Mouse (Mus musculus) ES-Bruce4 (cell line): Measurements from ENCODE around the gene Mgme1. TPM values are rescaled to one million over a fixed set of nuclear protein-coding genes. Genes with fewer than 3 reads are reported as not detected.

Experiments used
- H3K27ac ChIP-seq: 2 replicates; pipeline ENCODE4 v1.5.1; 2012; ENCODE audit warnings: low read length, inconsistent platforms; ENCODE audit not compliant: insufficient read depth
- H3K27me3 ChIP-seq: 2 replicates; pipeline ENCODE4 v1.6.1; 2012; ENCODE audit warnings: mild to moderate bottlenecking, low read length, inconsistent platforms; ENCODE audit not compliant: control insufficient read depth, poor library complexity, insufficient read depth, severe bottlenecking
- H3K36me3 ChIP-seq: 2 replicates; pipeline ENCODE4 v1.6.1; 2012; ENCODE audit warnings: inconsistent platforms, mild to moderate bottlenecking, low read length, moderate library complexity; ENCODE audit not compliant: control insufficient read depth, poor library complexity, insufficient read depth, severe bottlenecking
- H3K4me1 ChIP-seq: one replicate; pipeline ENCODE4 v1.8.1; 2011; ENCODE audit warnings: low read length; ENCODE audit not compliant: control insufficient read depth, insufficient read depth
- H3K4me3 ChIP-seq: 2 replicates; pipeline ENCODE4 v1.5.1; 2011; ENCODE audit warnings: low read depth, mild to moderate bottlenecking, low read length
- H3K9ac ChIP-seq: 2 replicates; pipeline ENCODE4 v1.6.1; 2012; ENCODE audit warnings: low read depth, mild to moderate bottlenecking, inconsistent platforms; ENCODE audit not compliant: poor library complexity, severe bottlenecking
- H3K9me3 ChIP-seq: replicated peaks from 2 replicates; pipeline ENCODE4 v1.6.1; 2012; ENCODE audit warnings: mild to moderate bottlenecking, low read length, inconsistent platforms; ENCODE audit not compliant: control insufficient read depth, poor library complexity, insufficient read depth, severe bottlenecking
- CTCF ChIP-seq: IDR thresholded peaks from one replicate; pipeline ENCODE4 v1.8.1; 2011; ENCODE audit warnings: low read depth, low read length
- EP300 ChIP-seq: IDR thresholded peaks from 2 replicates; pipeline ENCODE4 v1.6.1; 2011; ENCODE audit warnings: low read depth, low read length; ENCODE audit not compliant: insufficient read depth
- POLR2A ChIP-seq: IDR thresholded peaks from one replicate; pipeline ENCODE4 v1.8.1; 2011; ENCODE audit warnings: low read length; ENCODE audit not compliant: insufficient read depth
- polyA plus RNA-seq: library from polyadenylated mRNA; stranded (reverse); fragments of >200 nt; gene quantifications from 2 replicates; pipeline ENCODE4 v1.2.4, GENCODE M21; 2011; ENCODE audit warnings: low read depth; ENCODE audit not compliant: missing spikeins, insufficient read depth, insufficient read length

Gene Mgme1
- polyA plus RNA-seq, 1 experiment = 35.8 TPM

DNA sequence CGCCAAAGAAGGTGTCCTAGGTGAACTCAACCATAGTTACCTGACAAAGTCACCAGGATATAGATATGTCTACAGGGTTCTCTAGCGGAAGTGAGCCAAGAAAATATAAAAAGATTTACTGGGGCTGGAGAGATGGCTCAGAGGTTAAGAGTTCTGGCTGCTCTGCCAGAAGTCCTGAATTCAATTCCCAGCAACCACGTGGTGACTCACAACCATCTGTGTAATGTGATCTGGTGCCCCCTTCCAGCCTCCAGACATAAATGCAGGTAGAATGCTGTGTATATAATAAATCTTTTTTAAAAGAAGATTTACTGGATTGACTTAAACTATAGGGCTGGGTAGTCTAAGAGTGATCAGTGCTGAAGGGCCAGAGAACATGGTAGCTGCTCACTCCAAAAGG lies 11.0 kb downstream of the Mgme1 start:
- H3K4me3 ChIP-seq = no peak overlapping the region
- peaks cover 29% of the 10 kb centered on the region for H3K36me3 ChIP-seq
- no peak overlapping the region for H3K27ac ChIP-seq
- no peaks in the 10 kb centered on the region for H3K27me3 ChIP-seq
- no peak for TF ChIP-seq EP300
- no peak for TF ChIP-seq POLR2A
- TF ChIP-seq CTCF = no peak
- peaks cover 3% of the 10 kb centered on the region for H3K4me1 ChIP-seq
- H3K9ac ChIP-seq = no peak overlapping the region
- no peaks in the 10 kb centered on the region for H3K9me3 ChIP-seq

DNA sequence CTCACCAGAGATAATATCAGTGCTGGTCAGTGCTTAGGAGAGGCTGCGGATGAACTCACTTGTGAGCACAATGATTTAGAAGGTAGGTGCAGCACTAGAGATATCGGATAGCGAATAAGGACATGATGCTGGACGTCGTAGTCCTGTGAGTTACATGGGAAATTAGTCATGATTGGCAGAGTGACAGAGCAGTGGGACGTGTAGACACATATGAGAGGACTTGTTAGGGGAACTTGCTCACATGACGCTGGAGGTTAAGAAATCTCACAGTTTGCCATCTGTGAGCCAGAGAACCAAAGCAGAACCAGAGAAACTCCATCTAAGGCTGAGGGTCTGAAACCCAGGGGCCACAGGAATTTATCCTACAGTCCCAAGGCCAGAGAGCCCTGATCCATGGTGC lies 19.9 kb downstream of the Mgme1 start:
- no peaks in the 10 kb centered on the region for H3K36me3 ChIP-seq
- no peaks in the 10 kb centered on the region for H3K4me1 ChIP-seq
- TF ChIP-seq EP300 (no peak), POLR2A (no peak), CTCF (no peak)
- no peak overlapping the region for H3K27ac ChIP-seq
- no peaks in the 10 kb centered on the region for H3K27me3 ChIP-seq
- no peak overlapping the region for H3K9ac ChIP-seq
- H3K4me3 ChIP-seq = no peak overlapping the region
- H3K9me3 ChIP-seq = no peaks in the 10 kb centered on the region

DNA sequence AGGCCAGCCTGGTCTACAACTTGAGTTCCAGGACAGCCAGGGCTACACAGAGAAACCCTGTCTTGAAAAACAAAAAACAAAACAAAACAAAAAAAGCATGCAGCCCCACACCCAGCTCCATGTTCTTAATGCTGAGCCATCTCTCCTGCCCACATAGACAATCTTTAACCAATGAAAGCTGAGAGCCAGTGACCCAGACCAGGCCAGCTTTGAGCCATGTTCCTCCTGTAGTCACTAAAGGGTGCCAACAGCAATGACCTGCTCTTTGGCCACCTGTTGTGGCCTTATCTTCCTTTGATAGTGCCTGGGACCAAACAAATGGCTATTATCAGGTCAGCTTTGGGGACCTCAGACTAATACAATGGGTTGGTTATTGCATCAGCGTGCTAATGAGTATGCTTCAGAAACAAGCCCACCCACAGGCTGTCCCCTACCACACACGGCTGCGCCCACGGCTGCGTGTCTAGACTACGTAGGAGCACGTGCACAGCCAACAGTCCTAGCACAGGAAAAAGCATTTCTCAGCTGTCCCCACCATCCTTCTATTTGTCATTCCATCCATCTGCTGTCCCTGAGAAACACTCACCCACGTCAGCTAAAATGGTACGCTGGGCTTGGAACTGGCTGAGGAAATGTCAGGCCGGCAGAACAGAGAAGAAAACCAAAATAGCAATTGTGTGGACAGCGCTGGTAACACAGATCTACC lies 21.3 kb downstream of the Mgme1 start:
- Histone ChIP-seq H3K9me3 (no peaks in the 10 kb centered on the region), H3K27ac (no peak overlapping the region), H3K27me3 (no peaks in the 10 kb centered on the region), H3K36me3 (no peaks in the 10 kb centered on the region), H3K4me1 (no peaks in the 10 kb centered on the region), H3K4me3 (no peak overlapping the region), H3K9ac (no peak overlapping the region)
- TF ChIP-seq EP300 = no peak
- TF ChIP-seq CTCF = no peak
- no peak for TF ChIP-seq POLR2A

DNA sequence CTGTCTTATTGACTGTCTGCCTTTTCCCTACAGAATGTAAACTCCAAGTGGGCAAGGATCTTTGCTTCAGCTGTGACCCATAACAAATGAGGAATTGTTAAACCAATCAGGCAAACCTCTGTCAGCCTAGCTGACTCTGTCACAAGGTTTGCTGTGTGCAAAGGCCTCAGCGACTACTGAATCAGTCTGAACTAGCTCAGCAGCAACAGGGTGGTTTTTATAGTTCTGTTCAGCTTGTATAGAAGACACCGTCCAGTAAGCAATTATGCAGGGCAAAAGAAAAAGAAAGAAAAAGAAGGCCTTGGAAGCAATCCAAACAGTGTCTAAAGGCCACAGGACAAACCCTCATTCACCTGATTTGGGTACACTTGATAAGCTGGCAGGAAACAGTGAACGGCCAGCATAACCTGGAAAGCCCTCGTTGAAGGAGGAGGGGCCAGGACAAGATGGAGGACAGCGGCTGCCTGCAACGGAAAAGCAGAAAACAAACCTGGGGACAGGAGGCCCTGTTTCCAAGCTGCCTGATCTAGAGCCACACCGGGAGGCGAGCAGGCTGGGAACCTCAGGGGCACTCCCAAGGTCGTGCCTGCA lies 24.8 kb downstream of the Mgme1 start:
- H3K9ac ChIP-seq = no peak overlapping the region
- H3K27ac ChIP-seq = no peak overlapping the region
- H3K4me3 ChIP-seq = no peak overlapping the region
- TF ChIP-seq POLR2A = no peak
- TF ChIP-seq EP300 = no peak
- no peak for TF ChIP-seq CTCF
- H3K4me1 ChIP-seq = no peaks in the 10 kb centered on the region
- no peaks in the 10 kb centered on the region for H3K36me3 ChIP-seq
- H3K27me3 ChIP-seq = no peaks in the 10 kb centered on the region
- no peaks in the 10 kb centered on the region for H3K9me3 ChIP-seq

DNA sequence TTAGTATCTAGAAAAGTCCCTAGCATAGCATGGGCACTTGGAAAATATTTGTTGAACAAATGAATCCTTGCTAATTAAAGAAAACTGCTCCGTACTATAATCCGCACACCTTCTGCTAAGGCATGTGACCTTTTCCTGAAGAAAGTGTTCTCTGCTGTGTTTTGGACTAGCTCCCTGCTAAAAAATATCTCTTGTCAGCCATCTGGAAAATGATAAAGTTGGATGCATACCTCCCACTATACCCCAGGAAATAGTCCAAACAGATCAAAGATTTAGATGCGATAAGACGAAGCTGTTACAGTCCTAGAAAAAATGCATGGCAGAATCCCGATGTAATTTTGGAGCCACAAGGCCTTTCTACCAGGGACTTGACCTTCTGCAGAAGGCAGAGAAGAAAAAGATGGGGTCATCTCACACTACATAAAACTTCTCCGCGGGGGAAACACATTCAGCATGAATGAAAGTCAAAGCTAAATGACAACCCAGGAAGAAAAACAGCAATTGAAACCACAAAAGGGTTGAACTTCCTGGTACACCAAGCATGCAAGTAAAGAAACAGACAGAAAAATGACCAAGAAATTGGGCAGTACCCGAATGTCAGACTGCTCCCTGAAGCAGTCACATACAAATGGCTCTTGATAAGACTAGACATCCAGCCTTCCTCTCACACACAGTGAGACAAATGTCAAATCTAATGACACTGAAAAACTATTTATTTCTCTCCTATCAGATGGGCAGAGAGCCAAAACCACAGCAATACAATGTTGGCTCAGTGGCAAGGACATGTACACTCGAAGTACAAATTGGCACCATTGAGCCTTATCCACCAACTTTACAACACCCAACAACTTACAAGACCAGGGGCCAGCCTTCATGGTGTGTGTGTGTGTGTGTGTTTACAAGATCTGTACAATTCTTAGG lies 29.5 kb downstream of the Mgme1 start:
- Histone ChIP-seq H3K9me3 (no peaks in the 10 kb centered on the region), H3K4me1 (peaks cover 4% of the 10 kb centered on the region), H3K4me3 (no peak overlapping the region), H3K27ac (no peak overlapping the region), H3K36me3 (no peaks in the 10 kb centered on the region), H3K27me3 (no peaks in the 10 kb centered on the region), H3K9ac (no peak overlapping the region)
- TF ChIP-seq POLR2A = no peak
- TF ChIP-seq CTCF = no peak
- TF ChIP-seq EP300 = no peak

DNA sequence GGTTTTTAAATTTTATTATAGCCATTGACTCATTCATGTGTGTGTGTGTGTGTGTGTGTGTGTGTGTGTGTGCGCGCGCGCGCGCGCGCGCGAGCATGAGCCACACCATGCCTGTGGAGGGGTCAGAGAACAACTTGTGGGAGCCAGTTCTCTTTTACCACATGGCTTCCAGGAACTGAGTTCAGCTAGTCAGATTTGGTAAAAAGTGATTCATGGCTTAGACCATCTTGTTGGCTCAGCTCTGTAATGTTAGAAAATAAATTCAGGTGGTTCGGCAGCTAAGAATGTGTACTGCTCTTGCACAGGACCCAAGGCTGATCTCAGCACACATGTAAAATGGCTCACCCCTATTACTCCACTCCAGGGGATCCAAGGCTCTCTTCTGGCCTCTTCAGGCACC lies 30.6 kb downstream of the Mgme1 start:
- Histone ChIP-seq H3K27me3 (no peaks in the 10 kb centered on the region), H3K4me1 (peaks cover 4% of the 10 kb centered on the region), H3K4me3 (no peak overlapping the region), H3K36me3 (no peaks in the 10 kb centered on the region), H3K9me3 (no peaks in the 10 kb centered on the region), H3K27ac (no peak overlapping the region), H3K9ac (no peak overlapping the region)
- TF ChIP-seq POLR2A (no peak), EP300 (no peak), CTCF (no peak)
